Mouse (Mus musculus) hematopoietic multipotent progenitor cell, adult 10-12 weeks (in vitro differentiated cells): Measurements from ENCODE around the gene Sipa1. TPM values are rescaled to one million over a fixed set of nuclear protein-coding genes. Genes with fewer than 3 reads are reported as not detected.

Experiments
- polyA plus RNA-seq: library from polyadenylated mRNA; stranded (reverse); fragments of >175 nt; gene quantifications from 2 replicates; pipeline ENCODE4 v1.2.3, GENCODE M21; 2012; ENCODE audit warnings: low replicate concordance

Gene Sipa1
- polyA plus RNA-seq = 869 and 1,782 TPM in 2 replicates

GRCm38 (mm10) chr19:5662981-5663913, at the start of gene Sipa1:
Gene Sipa1, minus strand, starts transcription at chr19:5663707.

GRCm38 (mm10) chr19:5704163-5704800, 40.8 kb upstream of the Sipa1 start, which contains the start of gene Kcnk7:
Gene Kcnk7, plus strand, starts transcription at chr19:5704367.

GRCm38 (mm10) chr19:5688200-5689087, 24.9 kb upstream of the Sipa1 start, which contains the start of the genes Map3k11 and Pcnx3:
Gene Map3k11, plus strand, starts transcription at chr19:5688742.
Gene Pcnx3, minus strand, starts transcription at chr19:5688908.

GRCm38 (mm10) chr19:5637069-5638047, 26.1 kb downstream of the Sipa1 start, which contains the start of gene Rela:
Gene Rela, plus strand, starts transcription at chr19:5637483.

GRCm38 (mm10) chr19:5609547-5610404, 53.7 kb downstream of the Sipa1 start, which contains the start of gene Kat5:
Gene Kat5, minus strand, starts transcription at chr19:5610237.

GRCm38 (mm10) chr19:5601752-5602541, 61.6 kb downstream of the Sipa1 start, which contains the start of gene Rnaseh2c:
Gene Rnaseh2c, plus strand, starts transcription at chr19:5601873.

Other genes starting within 250 kb of the Sipa1 start
- gene Drap1, start 238.7 kb downstream of the Sipa1 start, polyA plus RNA-seq = 303 and 479 TPM in 2 replicates
- gene AI837181, start 238.6 kb downstream of the Sipa1 start, polyA plus RNA-seq = 107 and 177 TPM in 2 replicates
- 0.48 and 1.9 TPM in 2 replicates for gene Fosl1, start 216.2 kb downstream of the Sipa1 start, polyA plus RNA-seq
- 10.9 and 19.5 TPM in 2 replicates for gene Ccdc85b, start 205.8 kb downstream of the Sipa1 start, polyA plus RNA-seq
- 31.3 and 343 TPM in 2 replicates for gene Fibp, start 203.1 kb downstream of the Sipa1 start, polyA plus RNA-seq
- gene Ctsw, start 195.2 kb downstream of the Sipa1 start, polyA plus RNA-seq = 5.4 and 7.6 TPM in 2 replicates
- gene Efemp2, start 189.8 kb downstream of the Sipa1 start, polyA plus RNA-seq = 0.41 and 1.7 TPM in 2 replicates
- 61.7 and 62.0 TPM in 2 replicates for gene Mus81, start 175.3 kb downstream of the Sipa1 start, polyA plus RNA-seq
- 1,270 and 1,994 TPM in 2 replicates for gene Cfl1, start 173.3 kb downstream of the Sipa1 start, polyA plus RNA-seq
- 0.41 and 1.1 TPM in 2 replicates for gene 1700020D05Rik, start 159.9 kb downstream of the Sipa1 start, polyA plus RNA-seq
- gene Snx32, start 153.2 kb downstream of the Sipa1 start, polyA plus RNA-seq = 3.6 and 8.4 TPM in 2 replicates
- gene Ovol1, start 103.1 kb downstream of the Sipa1 start, polyA plus RNA-seq = not detected in 2 replicates
- 50.2 and 53.5 TPM in 2 replicates for gene Ap5b1, start 95.7 kb downstream of the Sipa1 start, polyA plus RNA-seq
- gene Rnaseh2c, start 61.8 kb downstream of the Sipa1 start, polyA plus RNA-seq = 126 and 206 TPM in 2 replicates
- gene Kat5, start 53.5 kb downstream of the Sipa1 start, polyA plus RNA-seq = 74.4 and 113 TPM in 2 replicates
- gene Rela, start 26.2 kb downstream of the Sipa1 start, polyA plus RNA-seq = 119 and 167 TPM in 2 replicates
- 160 and 317 TPM in 2 replicates for gene Map3k11, start 25.0 kb upstream of the Sipa1 start, polyA plus RNA-seq
- gene Pcnx3, start 25.2 kb upstream of the Sipa1 start, polyA plus RNA-seq = 364 and 1,099 TPM in 2 replicates
- 0.54 and 1.7 TPM in 2 replicates for gene Kcnk7, start 40.7 kb upstream of the Sipa1 start, polyA plus RNA-seq
- gene Ehbp1l1, start 62.6 kb upstream of the Sipa1 start, polyA plus RNA-seq = 110 and 206 TPM in 2 replicates
- gene Fam89b, start 65.9 kb upstream of the Sipa1 start, polyA plus RNA-seq = 70.9 and 119 TPM in 2 replicates
- 1.6 and 8.2 TPM in 2 replicates for gene Ltbp3, start 77.2 kb upstream of the Sipa1 start, polyA plus RNA-seq
- gene Scyl1, start 107.7 kb upstream of the Sipa1 start, polyA plus RNA-seq = 58.9 and 76.3 TPM in 2 replicates
- 36.0 and 56.1 TPM in 2 replicates for gene Frmd8, start 211.6 kb upstream of the Sipa1 start, polyA plus RNA-seq
- gene Slc25a45, start 214.1 kb upstream of the Sipa1 start, polyA plus RNA-seq = 4.6 and 15.6 TPM in 2 replicates
- gene Tigd3, start 230.4 kb upstream of the Sipa1 start, polyA plus RNA-seq = 0.10 and 0.71 TPM in 2 replicates
- gene Dpf2, start 249.3 kb upstream of the Sipa1 start, polyA plus RNA-seq = 14.9 and 60.9 TPM in 2 replicates